Mouse (Mus musculus) ES-E14 (cell line): Measurements from ENCODE around the gene Osgin1. TPM values are rescaled to one million over a fixed set of nuclear protein-coding genes. Genes with fewer than 3 reads are reported as not detected.

ENCODE experiments used
- DNase-seq: peaks from one replicate; pipeline ENCODE4 v3.0.0-alpha.2; 2013; ENCODE audit warnings: low read depth, low spot score
- H3K27ac ChIP-seq: 2 replicates; pipeline ENCODE4 v1.5.1; 2012; ENCODE audit warnings: low read depth, mild to moderate bottlenecking, low read length, moderate library complexity, mixed read lengths; ENCODE audit not compliant: poor library complexity, insufficient read depth, severe bottlenecking
- H3K36me3 ChIP-seq: 2 replicates; pipeline ENCODE4 v1.6.1; 2012; ENCODE audit warnings: mild to moderate bottlenecking, low read length, moderate library complexity, mixed read lengths; ENCODE audit not compliant: control insufficient read depth, poor library complexity, insufficient read depth, severe bottlenecking
- H3K4me1 ChIP-seq, 2 experiments: fragments of 150-350 bp in 1 of 2; sonication (generic) in 1 of 2; 2 replicates each; pipeline ENCODE4 v1.6.1; 2012; ENCODE audit warnings: low read length in 2 of 2, mild to moderate bottlenecking in 1 of 2, mixed read lengths in 1 of 2; ENCODE audit not compliant: control insufficient read depth in 2 of 2, insufficient read depth in 2 of 2, poor library complexity in 1 of 2
- H3K4me3 ChIP-seq, 2 experiments: fragments of 150-350 bp in 1 of 2; sonication (generic) in 1 of 2; 2 replicates each; pipeline ENCODE4 v1.5.1; 2012; ENCODE audit warnings: low read length in 2 of 2, low read depth in 1 of 2, mild to moderate bottlenecking in 1 of 2, mixed read lengths in 1 of 2; ENCODE audit not compliant: insufficient read depth in 1 of 2, poor library complexity in 1 of 2, severe bottlenecking in 1 of 2
- H3K9ac ChIP-seq: 2 replicates; pipeline ENCODE4 v1.6.1; 2012; ENCODE audit warnings: low read depth, mild to moderate bottlenecking, low read length, mixed read lengths; ENCODE audit not compliant: poor library complexity, insufficient read depth, severe bottlenecking
- H3K9me3 ChIP-seq: fragments of 150-350 bp; sonication (generic); 2 replicates; pipeline ENCODE4 v1.6.1; 2012; ENCODE audit warnings: low read depth, mild to moderate bottlenecking, low read length; ENCODE audit not compliant: control insufficient read depth, insufficient read depth
- CHD2 ChIP-seq: IDR thresholded peaks from 2 replicates; pipeline ENCODE4 v1.6.1; 2014; ENCODE audit warnings: mild to moderate bottlenecking, low read depth, low read length, inconsistent platforms
- HCFC1 ChIP-seq: IDR thresholded peaks from 2 replicates; pipeline ENCODE4 v1.6.1; 2012; ENCODE audit warnings: low read length, inconsistent platforms, borderline replicate concordance; ENCODE audit not compliant: insufficient read depth
- MAFK ChIP-seq: IDR thresholded peaks from 2 replicates; pipeline ENCODE4 v1.6.1; 2014; ENCODE audit warnings: mild to moderate bottlenecking, low read depth, low read length, inconsistent platforms; ENCODE audit not compliant: insufficient read depth
- ZC3H11A ChIP-seq: IDR thresholded peaks from 2 replicates; pipeline ENCODE4 v1.6.1; 2012; ENCODE audit warnings: low read depth, mild to moderate bottlenecking, inconsistent platforms, low read length, borderline replicate concordance
- ZNF384 ChIP-seq: IDR thresholded peaks from 2 replicates; pipeline ENCODE4 v1.6.1; 2012; ENCODE audit warnings: low read depth, low read length, inconsistent platforms
- in situ Hi-C, 2 experiments: fragments of 600-800 bp; cut with MboI; formaldehyde crosslinking; loops; one replicate each; pipeline ENCODE4 v1.15.1; 2025; ENCODE audit warnings: low sequenced_read_pairs in 2 of 2, inconsistent platforms in 1 of 2; ENCODE audit not compliant: unreplicated experiment in 2 of 2
- total RNA-seq: library from RNA; depleted of rRNA; stranded (reverse); fragments of 300-350 nt; gene quantifications from 2 replicates; pipeline ENCODE4 v1.2.3, GENCODE M21; 2012; rRNA removed

The Osgin1 gene
- total RNA-seq, 1 experiment = 0.36 TPM

DNA sequence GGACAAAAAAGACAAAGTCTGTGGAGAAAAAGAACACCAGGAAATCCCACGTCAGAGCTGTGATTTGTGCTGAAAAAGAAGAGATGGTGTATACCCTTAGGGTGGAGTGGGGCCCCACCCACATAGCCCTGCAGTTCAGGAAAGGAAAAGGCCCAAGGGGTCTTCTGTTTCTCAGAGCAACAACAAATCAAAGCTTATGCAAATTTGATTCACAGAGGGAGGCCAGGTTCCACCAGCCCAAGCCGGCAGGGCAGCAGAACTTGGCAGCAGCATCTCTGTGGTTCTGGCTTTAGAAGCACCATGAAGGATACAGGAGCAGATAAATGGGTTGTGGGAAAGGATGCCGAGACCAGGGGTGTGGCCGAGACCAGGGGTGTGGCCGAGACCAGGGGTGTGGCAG is 44.8 kb downstream of the Osgin1 start:
- no peak overlapping the region for H3K4me3 ChIP-seq
- no peaks in the 10 kb centered on the region for H3K9me3 ChIP-seq
- no peak overlapping the region for H3K27ac ChIP-seq
- TF ChIP-seq ZC3H11A (no peak), MAFK (no peak), HCFC1 (no peak), ZNF384 (no peak), CHD2 (no peak)
- in situ Hi-C loops = no loop called here
- no peaks in the 10 kb centered on the region for H3K36me3 ChIP-seq
- no peak overlapping the region for H3K9ac ChIP-seq
- H3K4me1 ChIP-seq = peaks cover 2 to 12% of the 10 kb centered on the region in 2 experiments; a peak in 2 of 4 replicates
- DNase-seq = peak; percentile 56

DNA sequence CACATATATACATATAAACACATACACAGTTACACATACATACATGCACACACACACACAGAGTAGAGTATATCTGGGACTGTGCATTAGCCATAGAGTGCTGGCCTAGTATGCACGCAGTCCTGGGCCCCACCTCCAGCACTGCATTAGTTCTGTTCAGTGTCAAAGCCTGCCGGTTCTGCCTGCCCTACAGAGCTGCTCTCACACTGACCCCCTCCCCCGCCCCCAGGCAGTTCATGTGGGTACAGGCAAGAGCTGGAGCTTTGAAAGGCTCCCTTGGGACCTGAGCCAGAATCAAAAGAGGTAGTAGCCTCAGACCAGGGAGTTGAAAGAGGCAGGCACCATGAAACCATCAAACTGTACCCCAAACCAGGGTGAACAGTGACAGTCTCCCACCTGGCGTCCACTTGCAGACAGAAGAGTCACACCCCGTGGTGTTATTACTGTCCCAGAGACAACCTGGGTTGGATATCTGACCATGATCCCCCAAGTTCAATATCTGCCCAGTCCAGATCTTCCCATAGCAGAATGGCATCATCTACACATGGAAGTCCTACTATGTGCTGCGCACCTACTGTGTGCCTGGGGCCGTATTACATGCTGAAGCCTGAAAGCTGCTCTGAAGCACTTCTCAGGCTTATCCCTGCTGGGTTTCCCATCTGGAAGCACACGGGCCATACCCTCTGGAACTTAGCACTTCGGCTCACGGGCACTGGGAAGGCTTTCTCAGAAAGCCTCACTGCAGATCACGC is 50.4 kb downstream of the Osgin1 start:
- in situ Hi-C loops = no loop called here
- Histone ChIP-seq H3K4me3 (no peak overlapping the region), H3K4me1 (peaks cover 5 to 18% of the 10 kb centered on the region in 2 experiments; a peak in 3 of 4 replicates), H3K27ac (no peak overlapping the region), H3K36me3 (no peaks in the 10 kb centered on the region), H3K9ac (no peak overlapping the region), H3K9me3 (no peaks in the 10 kb centered on the region)
- no peak for DNase-seq
- TF ChIP-seq MAFK = no peak
- TF ChIP-seq ZNF384 = no peak
- TF ChIP-seq CHD2 = no peak
- no peak for TF ChIP-seq HCFC1
- no peak for TF ChIP-seq ZC3H11A

DNA sequence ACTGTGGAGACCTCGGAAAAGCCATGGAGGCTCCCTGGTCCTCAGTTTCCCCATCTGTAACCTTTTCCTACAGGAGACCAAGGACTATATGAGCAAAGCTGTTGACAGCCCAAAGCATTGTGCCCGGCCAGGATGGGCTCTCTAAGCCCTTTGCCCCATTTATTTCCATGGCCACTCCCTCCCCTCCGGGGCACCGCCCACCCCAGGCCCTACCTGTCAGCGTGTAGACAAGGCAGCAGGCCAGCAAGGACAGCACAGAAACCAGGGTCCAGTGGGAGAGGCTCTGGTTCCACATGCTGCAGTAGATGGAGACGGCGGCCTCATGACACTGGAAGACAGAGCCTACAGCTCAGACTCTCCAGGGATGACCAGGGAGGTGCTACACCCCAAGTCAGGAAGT is 53.2 kb downstream of the Osgin1 start:
- Histone ChIP-seq H3K4me1 (peaks cover 6 to 34% of the 10 kb centered on the region in 2 experiments; a peak in 3 of 4 replicates), H3K36me3 (no peaks in the 10 kb centered on the region), H3K9ac (no peak overlapping the region), H3K4me3 (no peak overlapping the region), H3K9me3 (no peaks in the 10 kb centered on the region), H3K27ac (no peak overlapping the region)
- TF ChIP-seq ZC3H11A (no peak), MAFK (no peak), CHD2 (no peak), ZNF384 (no peak), HCFC1 (no peak)
- in situ Hi-C loops = no loop called here
- no peak for DNase-seq

Other genes starting within 250 kb of the Osgin1 start
- 94.5 and 98.9 TPM in 2 replicates for gene Hsbp1, start 89.6 kb upstream of the Osgin1 start, total RNA-seq
- 4.9 and 5.8 TPM in 2 replicates for gene Mlycd, start 39.2 kb upstream of the Osgin1 start, total RNA-seq
- gene Necab2, start 12.6 kb downstream of the Osgin1 start, total RNA-seq = 4.5 and 8.5 TPM in 2 replicates
- gene Slc38a8, start 67.6 kb downstream of the Osgin1 start, total RNA-seq = 0.16 and 0.85 TPM in 2 replicates
- gene Mbtps1, start 124.6 kb downstream of the Osgin1 start, total RNA-seq = 167 and 198 TPM in 2 replicates
- 19.5 and 19.7 TPM in 2 replicates for gene Hsdl1, start 141.1 kb downstream of the Osgin1 start, total RNA-seq
- 0.79 and 1.0 TPM in 2 replicates for gene Dnaaf1, start 141.1 kb downstream of the Osgin1 start, total RNA-seq
- 24.8 and 28.3 TPM in 2 replicates for gene Taf1c, start 171.1 kb downstream of the Osgin1 start, total RNA-seq
- gene Adad2, start 178.6 kb downstream of the Osgin1 start, total RNA-seq = 6.8 and 8.0 TPM in 2 replicates
- 0.67 and 0.74 TPM in 2 replicates for gene Kcng4, start 201.6 kb downstream of the Osgin1 start, total RNA-seq
- gene Wfdc1, start 232.2 kb downstream of the Osgin1 start, total RNA-seq = 0.13 TPM in 1 of 2 replicates, not detected in the other